Mouse (Mus musculus): Measurements from ENCODE around the gene Ppp1r27.

- no peak for TF ChIP-seq CTCF (IDR thresholded peaks at IDR 0.05; ENCODE audit: extremely low read depth, insufficient read length, insufficient replicate concordance, low read depth, low read length)
- no peak for TF ChIP-seq POLR2A (IDR thresholded peaks at IDR 0.05; ENCODE audit: low read depth, low read length)
These were observed 22.0 kb downstream of the Ppp1r27 start for GRCm38 (mm10) chr11:120528903-120529302.

Data from small intestine, adult 2 months (tissue).